Mouse (Mus musculus) adipocyte (in vitro differentiated cells): ENCODE results near the gene Lpo.

Source experiments
- DNase-seq: peaks from one replicate; pipeline ENCODE4 v3.0.0-alpha.2; 2016; ENCODE audit warnings: low spot score

Gene Lpo

GRCm38 (mm10) chr11:87805448-87805847 lies 22.6 kb downstream of the Lpo start:
- DNase-seq: peak; percentile 28

GRCm38 (mm10) chr11:87802621-87803020 lies 25.5 kb downstream of the Lpo start:
- DNase-seq: no peak

- DNase-seq: no peak
Observed at GRCm38 (mm10) chr11:87801711-87802275, 26.3 kb downstream of the Lpo start.

GRCm38 (mm10) chr11:87793460-87793859 lies 34.6 kb downstream of the Lpo start, which contains the start of gene Mpo:
TSS of gene Mpo (plus strand) at chr11:87793581.
- no peak for DNase-seq

GRCm38 (mm10) chr11:87790088-87790487 lies 38.0 kb downstream of the Lpo start:
- no peak for DNase-seq

GRCm38 (mm10) chr11:87780130-87780529 lies 48.0 kb downstream of the Lpo start:
- no peak for DNase-seq

- no peak for DNase-seq
Observed at GRCm38 (mm10) chr11:87779392-87779791, 48.7 kb downstream of the Lpo start.

- DNase-seq: no peak
Observed at GRCm38 (mm10) chr11:87778915-87779314, 49.2 kb downstream of the Lpo start.

GRCm38 (mm10) chr11:87778100-87778765 lies 49.9 kb downstream of the Lpo start:
- no peak for DNase-seq

- DNase-seq: no peak
Observed at GRCm38 (mm10) chr11:87772354-87772753, 55.7 kb downstream of the Lpo start.

- peak; percentile 45 for DNase-seq
Observed at GRCm38 (mm10) chr11:87770989-87771388, 57.1 kb downstream of the Lpo start.

- no peak for DNase-seq
Observed at GRCm38 (mm10) chr11:87768745-87769144, 59.3 kb downstream of the Lpo start.

- DNase-seq: no peak
Observed at GRCm38 (mm10) chr11:87763988-87764876, 63.9 kb downstream of the Lpo start.

GRCm38 (mm10) chr11:87763511-87763987 lies 64.5 kb downstream of the Lpo start:
- no peak for DNase-seq

GRCm38 (mm10) chr11:87762702-87763385 lies 65.2 kb downstream of the Lpo start:
- DNase-seq: no peak

- DNase-seq: no peak
Observed at GRCm38 (mm10) chr11:87761806-87762701, 66.0 kb downstream of the Lpo start.

GRCm38 (mm10) chr11:87761181-87761721 lies 66.8 kb downstream of the Lpo start:
- DNase-seq: no peak

GRCm38 (mm10) chr11:87760301-87761081 lies 67.6 kb downstream of the Lpo start, which contains the start of gene Tspoap1:
TSS of gene Tspoap1 (plus strand) at chr11:87760541.
- no peak for DNase-seq

GRCm38 (mm10) chr11:87759609-87760005 lies 68.5 kb downstream of the Lpo start:
- DNase-seq: no peak
